Mouse (Mus musculus): ENCODE results near the gene Brd1. TPM values are rescaled to one million over a fixed set of nuclear protein-coding genes. Genes with fewer than 3 reads are reported as not detected.
"Not testable (repeated sequence)": the region's sequence is repeated elsewhere in the genome, so short reads cannot be mapped to it uniquely, and the experiment has no call there.

The Brd1 gene
- polyA plus RNA-seq, 1 experiment, result 35.9 TPM

GRCm38 (mm10) chr15:88750032-88750431, 16.0 kb upstream of the Brd1 start:
- TF ChIP-seq POLR2A (IDR thresholded peaks at IDR 0.05; ENCODE audit: borderline replicate concordance, extremely low read depth, insufficient read depth, insufficient read length, poor library complexity, severe bottlenecking) (no peak), CTCF (IDR thresholded peaks at IDR 0.05; ENCODE audit: borderline replicate concordance, extremely low read depth, insufficient read depth, insufficient read length) (no peak)
- no peak for DNase-seq (ENCODE audit: low read depth)

GRCm38 (mm10) chr15:88749617-88750016, 15.6 kb upstream of the Brd1 start:
- not testable (repeated sequence) for DNase-seq (ENCODE audit: low read depth)

DNA sequence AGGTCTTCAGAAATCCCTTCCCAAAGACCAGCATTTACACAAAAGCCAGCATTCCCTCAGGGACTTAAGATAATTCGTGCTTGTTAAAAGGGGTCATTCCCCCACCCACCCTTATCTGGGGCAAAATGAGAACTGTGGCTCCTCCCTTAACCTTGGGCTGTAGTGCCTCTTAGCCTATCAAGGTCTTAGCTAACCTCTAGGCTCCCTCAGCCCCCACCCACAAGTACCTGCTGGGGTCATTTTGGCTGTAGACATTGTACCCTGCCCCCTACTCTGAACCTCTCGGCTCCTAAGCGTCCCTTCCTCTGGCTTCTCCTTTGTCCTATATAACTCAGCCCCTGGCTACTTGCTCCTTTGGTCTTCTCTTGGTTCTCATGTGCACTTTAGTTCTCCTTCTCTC, 11.9 kb upstream of the Brd1 start:
- TF ChIP-seq CTCF (IDR thresholded peaks at IDR 0.05; ENCODE audit: borderline replicate concordance, extremely low read depth, insufficient read depth, insufficient read length) (no peak), POLR2A (IDR thresholded peaks at IDR 0.05; ENCODE audit: borderline replicate concordance, extremely low read depth, insufficient read depth, insufficient read length, poor library complexity, severe bottlenecking) (no peak)
- DNase-seq (ENCODE audit: low read depth), result no peak

- TF ChIP-seq CTCF (IDR thresholded peaks at IDR 0.05; ENCODE audit: borderline replicate concordance, extremely low read depth, insufficient read depth, insufficient read length) (no peak), POLR2A (IDR thresholded peaks at IDR 0.05; ENCODE audit: borderline replicate concordance, extremely low read depth, insufficient read depth, insufficient read length, poor library complexity, severe bottlenecking) (no peak)
- no peak for DNase-seq (ENCODE audit: low read depth)
Measured at GRCm38 (mm10) chr15:88745347-88745746, 11.3 kb upstream of the Brd1 start.

GRCm38 (mm10) chr15:88743371-88743770, 9.3 kb upstream of the Brd1 start:
- DNase-seq (ENCODE audit: low read depth), result not testable (repeated sequence)

DNA sequence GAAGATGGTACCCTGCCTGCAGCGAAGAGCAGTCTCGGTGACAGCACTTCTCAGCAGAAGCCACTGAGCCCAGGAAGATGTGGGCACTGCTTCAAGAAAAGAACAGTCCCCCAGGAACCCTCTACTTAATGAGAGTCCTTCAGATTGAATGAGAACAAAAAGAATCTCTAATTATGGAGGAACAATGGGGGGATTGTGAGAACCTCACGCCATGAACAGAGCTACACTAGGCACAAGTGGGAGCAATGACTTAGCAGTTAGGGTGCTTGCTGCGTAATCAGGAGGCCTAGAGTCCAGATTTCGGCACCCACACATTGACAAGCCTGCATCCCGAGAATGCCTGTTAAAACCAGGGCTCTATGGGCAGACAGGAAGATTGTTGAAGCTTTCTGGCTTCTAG, 7.3 kb upstream of the Brd1 start:
- DNase-seq (ENCODE audit: low read depth), result peak; percentile 40
- TF ChIP-seq CTCF (IDR thresholded peaks at IDR 0.05; ENCODE audit: borderline replicate concordance, extremely low read depth, insufficient read depth, insufficient read length), result no peak
- no peak for TF ChIP-seq POLR2A (IDR thresholded peaks at IDR 0.05; ENCODE audit: borderline replicate concordance, extremely low read depth, insufficient read depth, insufficient read length, poor library complexity, severe bottlenecking)

DNA sequence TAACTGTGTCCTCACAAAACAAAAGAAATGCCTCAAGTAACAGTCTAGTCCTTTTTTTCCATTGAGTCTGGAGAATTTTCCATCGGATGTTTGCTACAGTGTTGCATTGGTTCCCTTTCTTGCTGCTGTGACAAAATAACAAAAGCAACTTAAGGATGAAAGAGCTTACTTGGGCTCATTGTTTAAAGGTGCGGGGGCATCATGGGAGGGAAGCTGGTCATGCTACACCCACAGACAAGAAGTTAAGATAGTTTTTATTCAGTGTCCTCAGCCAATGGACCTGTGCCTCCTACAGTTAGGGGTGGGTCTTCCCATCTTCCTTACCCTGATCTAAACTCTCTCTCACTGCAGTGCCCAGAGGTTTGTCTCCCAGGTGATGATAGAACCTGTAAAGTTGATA, 4.4 kb upstream of the Brd1 start:
- no peak for DNase-seq (ENCODE audit: low read depth)
- no peak for TF ChIP-seq POLR2A (IDR thresholded peaks at IDR 0.05; ENCODE audit: borderline replicate concordance, extremely low read depth, insufficient read depth, insufficient read length, poor library complexity, severe bottlenecking)
- no peak for TF ChIP-seq CTCF (IDR thresholded peaks at IDR 0.05; ENCODE audit: borderline replicate concordance, extremely low read depth, insufficient read depth, insufficient read length)

GRCm38 (mm10) chr15:88736166-88736565, 2.1 kb upstream of the Brd1 start:
- no peak for DNase-seq (ENCODE audit: low read depth)
- no peak for TF ChIP-seq CTCF (IDR thresholded peaks at IDR 0.05; ENCODE audit: borderline replicate concordance, extremely low read depth, insufficient read depth, insufficient read length)
- TF ChIP-seq POLR2A (IDR thresholded peaks at IDR 0.05; ENCODE audit: borderline replicate concordance, extremely low read depth, insufficient read depth, insufficient read length, poor library complexity, severe bottlenecking), result no peak

DNA sequence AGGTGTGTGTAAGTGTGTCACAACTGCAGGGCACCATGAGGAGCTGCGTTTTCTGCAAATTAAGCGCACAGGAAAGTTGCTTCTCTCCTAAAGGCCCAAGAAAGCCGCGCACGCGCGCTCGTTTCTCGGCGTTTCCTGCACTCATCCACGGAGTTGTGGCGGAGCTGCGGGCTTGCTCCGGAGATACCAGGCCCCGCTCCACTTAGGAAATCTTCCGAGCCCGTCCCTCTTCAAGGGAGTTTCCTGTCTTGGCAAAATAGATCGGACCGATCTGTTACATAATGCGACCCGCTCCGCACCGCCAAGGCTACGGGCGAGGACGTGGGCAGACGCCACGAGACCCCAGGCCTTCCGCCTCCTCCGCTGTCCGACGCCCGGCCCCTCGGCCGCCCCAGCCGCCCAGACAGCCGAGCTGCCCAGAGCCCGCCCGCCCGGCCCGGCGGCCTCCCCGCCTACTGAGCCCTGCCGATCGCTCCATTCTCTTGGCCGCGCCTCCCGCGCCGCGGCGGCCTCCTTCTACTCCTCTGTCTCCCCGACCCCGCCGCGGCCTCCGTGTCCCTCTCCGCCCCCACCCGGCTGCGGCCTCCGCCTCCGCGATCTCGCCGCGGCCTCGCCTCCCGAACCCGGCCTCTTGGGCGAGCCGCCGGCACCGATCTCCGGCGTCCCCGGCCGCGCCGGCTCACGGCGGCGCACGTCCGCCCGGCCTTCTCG, 837 bp downstream of the Brd1 start:
- no peak for TF ChIP-seq POLR2A (IDR thresholded peaks at IDR 0.05; ENCODE audit: borderline replicate concordance, extremely low read depth, insufficient read depth, insufficient read length, poor library complexity, severe bottlenecking)
- TF ChIP-seq CTCF (IDR thresholded peaks at IDR 0.05; ENCODE audit: borderline replicate concordance, extremely low read depth, insufficient read depth, insufficient read length), result no peak
- peak; percentile 78 for DNase-seq (ENCODE audit: low read depth)

- DNase-seq (ENCODE audit: low read depth), result no peak
- TF ChIP-seq POLR2A (IDR thresholded peaks at IDR 0.05; ENCODE audit: borderline replicate concordance, extremely low read depth, insufficient read depth, insufficient read length, poor library complexity, severe bottlenecking) (no peak), CTCF (IDR thresholded peaks at IDR 0.05; ENCODE audit: borderline replicate concordance, extremely low read depth, insufficient read depth, insufficient read length) (no peak)
Measured at GRCm38 (mm10) chr15:88732405-88733020, 1.5 kb downstream of the Brd1 start.

DNA sequence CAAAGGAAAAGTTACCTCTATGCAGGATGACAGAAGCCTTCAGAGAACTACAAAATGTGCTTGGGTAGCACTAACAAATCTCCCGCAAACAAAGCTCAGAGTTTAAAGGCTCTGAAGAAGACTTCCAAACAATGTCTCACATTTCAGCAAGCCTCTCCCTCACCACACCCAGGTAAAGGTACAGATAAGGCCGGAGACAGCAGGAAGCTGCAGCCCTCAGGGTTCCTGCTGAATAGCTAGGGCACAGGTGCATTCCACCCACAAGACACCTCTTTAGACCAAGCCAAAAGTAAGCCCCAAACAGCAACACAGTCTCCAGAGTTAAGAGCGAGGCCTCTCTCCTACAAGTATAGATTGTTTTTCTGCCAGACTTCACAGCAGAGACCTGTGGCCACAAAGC, 3.3 kb downstream of the Brd1 start:
- no peak for DNase-seq (ENCODE audit: low read depth)
- TF ChIP-seq POLR2A (IDR thresholded peaks at IDR 0.05; ENCODE audit: borderline replicate concordance, extremely low read depth, insufficient read depth, insufficient read length, poor library complexity, severe bottlenecking), result no peak
- TF ChIP-seq CTCF (IDR thresholded peaks at IDR 0.05; ENCODE audit: borderline replicate concordance, extremely low read depth, insufficient read depth, insufficient read length), result no peak

DNA sequence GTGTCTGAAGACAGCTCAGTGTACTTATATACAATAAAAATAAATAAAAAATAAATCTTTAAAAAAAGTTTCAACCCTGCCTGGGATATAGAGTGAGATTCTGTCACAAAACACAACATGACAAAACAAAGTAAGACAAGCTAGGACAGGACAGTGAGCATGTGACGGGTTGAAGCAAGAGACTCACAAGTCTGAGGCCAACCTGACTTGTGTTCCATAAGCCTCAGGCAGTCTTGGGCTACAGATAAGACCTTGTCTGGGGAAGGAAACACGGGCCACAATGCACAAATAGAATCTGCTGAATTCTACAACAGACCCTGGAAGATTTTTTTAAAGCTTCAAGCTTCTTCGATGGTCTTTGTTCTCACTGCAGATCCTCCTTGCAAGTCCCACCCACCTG, 6.8 kb downstream of the Brd1 start:
- no peak for DNase-seq (ENCODE audit: low read depth)
- no peak for TF ChIP-seq POLR2A (IDR thresholded peaks at IDR 0.05; ENCODE audit: borderline replicate concordance, extremely low read depth, insufficient read depth, insufficient read length, poor library complexity, severe bottlenecking)
- no peak for TF ChIP-seq CTCF (IDR thresholded peaks at IDR 0.05; ENCODE audit: borderline replicate concordance, extremely low read depth, insufficient read depth, insufficient read length)

Data from brain, embryonic 14.5 days (tissue).